Mouse (Mus musculus) CH12F3 (cell line): Measurements from ENCODE around the gene Exoc6.

Experiments used
- in situ Hi-C: fragments of 300-500 bp; cut with MboI; formaldehyde crosslinking; loops from 2 replicates; pipeline ENCODE4 v1.14.3; 2020; ENCODE audit warnings: low sequenced_read_pairs

The Exoc6 gene

GRCm38 (mm10) chr19:37716524-37717175 is 166.4 kb downstream of the Exoc6 start:
- in situ Hi-C loops: loop anchor here (25.0 kb wide), 1 partner anchor 171 kb away; no protein-coding TSS in a partner anchor

GRCm38 (mm10) chr19:37719166-37719565 is 168.9 kb downstream of the Exoc6 start:
- in situ Hi-C loops: loop anchor here (25.0 kb wide), 1 partner anchor 168 kb away; no protein-coding TSS in a partner anchor

- in situ Hi-C loops: loop anchor here (25.0 kb wide), 1 partner anchor 163 kb away; no protein-coding TSS in a partner anchor
These were observed 174.4 kb downstream of the Exoc6 start for GRCm38 (mm10) chr19:37724591-37724990.

GRCm38 (mm10) chr19:37726585-37726984 is 176.4 kb downstream of the Exoc6 start:
- in situ Hi-C loops: no loop called here

GRCm38 (mm10) chr19:37727366-37727765 is 177.1 kb downstream of the Exoc6 start:
- in situ Hi-C loops: no loop called here
